Mouse (Mus musculus): ENCODE measurements around the gene Plbd2.

- peak; percentile 70 for TF ChIP-seq CTCF (IDR thresholded peaks at IDR 0.05; ENCODE audit: low read depth)
- no peak for TF ChIP-seq EP300 (IDR thresholded peaks at IDR 0.05; ENCODE audit: low read depth)
Observed at GRCm38 (mm10) chr5:120457628-120458027, 45.8 kb downstream of the Plbd2 start.
